Mouse (Mus musculus) bone marrow, adult 2 months (tissue): Measurements from ENCODE around the gene Wdr61. TPM values are rescaled to one million over a fixed set of nuclear protein-coding genes. Genes with fewer than 3 reads are reported as not detected.

ENCODE experiments used
- H3K27ac ChIP-seq: fragments of 200-500 bp; 2 replicates; pipeline ENCODE4 v1.5.1; 2012; ENCODE audit warnings: low read depth, mild to moderate bottlenecking, control low read depth, inconsistent platforms, low read length; ENCODE audit not compliant: control insufficient read depth, poor library complexity, insufficient read depth
- H3K4me1 ChIP-seq: fragments of 200-500 bp; 2 replicates; pipeline ENCODE4 v1.6.1; 2011; ENCODE audit warnings: low read length; ENCODE audit not compliant: control insufficient read depth, insufficient read depth
- H3K4me3 ChIP-seq: fragments of 200-500 bp; replicated peaks from 2 replicates; pipeline ENCODE3; 2011; ENCODE audit warnings: mild to moderate bottlenecking, low read depth, low read length, control low read depth; ENCODE audit not compliant: control insufficient read depth
- CTCF ChIP-seq: fragments of 200-500 bp; IDR thresholded peaks from 2 replicates; pipeline ENCODE4 v1.5.1; 2011; ENCODE audit warnings: low read length, control low read depth; ENCODE audit not compliant: control insufficient read depth, insufficient read depth
- POLR2A ChIP-seq: fragments of 200-500 bp; IDR thresholded peaks from 2 replicates; pipeline ENCODE4 v1.6.1; 2011; ENCODE audit warnings: low read depth, mild to moderate bottlenecking, control low read depth, low read length, borderline replicate concordance; ENCODE audit not compliant: control insufficient read depth
- WGBS: fragments of 180-500 bp; shearing (Covaris S2); methylation state at CpG from one replicate; pipeline ENCODE4 v1.1.7; 2018; 5-methylcytosine and 5-hydroxymethylcytosine counted together
- polyA plus RNA-seq: library from polyadenylated mRNA; stranded (reverse); fragments of >200 nt; gene quantifications from 2 replicates; pipeline ENCODE4 v1.2.4, GENCODE M21; 2011; ENCODE audit warnings: low replicate concordance; ENCODE audit not compliant: missing spikeins, insufficient read depth, insufficient read length

Wdr61 gene
- polyA plus RNA-seq, 1 experiment = 28.3 TPM

GRCm38 (mm10) chr9:54708085-54708484 lies 26.2 kb downstream of the Wdr61 start:
- WGBS = 83% methylated on average over 5 of the region's 5 CpGs
- Histone ChIP-seq H3K27ac (no peak overlapping the region), H3K4me1 (no peaks in the 10 kb centered on the region; the same call in 1 of the 2 replicates), H3K4me3 (no peak overlapping the region)
- TF ChIP-seq CTCF (no peak), POLR2A (no peak)

- TF ChIP-seq CTCF (no peak), POLR2A (no peak)
- Histone ChIP-seq H3K4me3 (no peak overlapping the region), H3K4me1 (no peaks in the 10 kb centered on the region; the same call in 1 of the 2 replicates), H3K27ac (no peak overlapping the region)
- WGBS = 79% methylated on average over 8 of the region's 8 CpGs
These were observed 26.9 kb downstream of the Wdr61 start for GRCm38 (mm10) chr9:54707288-54707999.

- Histone ChIP-seq H3K4me3 (no peak overlapping the region), H3K4me1 (no peaks in the 10 kb centered on the region; the same call in 1 of the 2 replicates), H3K27ac (no peak overlapping the region)
- WGBS = 53% methylated on average over 1 of the region's 1 CpGs
- TF ChIP-seq POLR2A = no peak
- TF ChIP-seq CTCF = no peak
These were observed 28.8 kb downstream of the Wdr61 start for GRCm38 (mm10) chr9:54705561-54705960.

- 52% methylated on average over 5 of the region's 5 CpGs for WGBS
- H3K4me1 ChIP-seq = no peaks in the 10 kb centered on the region; the same call in 1 of the 2 replicates
- no peak overlapping the region for H3K4me3 ChIP-seq
These were observed 30.0 kb downstream of the Wdr61 start for GRCm38 (mm10) chr9:54704361-54704760.

GRCm38 (mm10) chr9:54702581-54702980 lies 31.7 kb downstream of the Wdr61 start:
- H3K27ac ChIP-seq = no peak overlapping the region
- H3K4me1 ChIP-seq = no peaks in the 10 kb centered on the region; the same call in 1 of the 2 replicates
- no peak for TF ChIP-seq POLR2A
- no peak for TF ChIP-seq CTCF
- H3K4me3 ChIP-seq = no peak overlapping the region
- WGBS = 93% methylated on average over 2 of the region's 2 CpGs

More at GRCm38 (mm10) chr9:54704361-54704760, 30.0 kb downstream of the Wdr61 start:
- TF ChIP-seq POLR2A (no peak), CTCF (no peak)
- no peak overlapping the region for H3K27ac ChIP-seq

- TF ChIP-seq POLR2A (no peak), CTCF (no peak)
- WGBS = 83% methylated on average over 7 of the region's 7 CpGs
- H3K4me3 ChIP-seq = peak overlapping the region; percentile 52
- H3K27ac ChIP-seq = no peak overlapping the region
- no peaks in the 10 kb centered on the region; the same call in 1 of the 2 replicates for H3K4me1 ChIP-seq
These were observed 33.6 kb downstream of the Wdr61 start for GRCm38 (mm10) chr9:54700746-54701145.

- peak overlapping the region; percentile 62 for H3K4me3 ChIP-seq
- 11% methylated on average over 9 of the region's 9 CpGs for WGBS
- no peaks in the 10 kb centered on the region; the same call in 1 of the 2 replicates for H3K4me1 ChIP-seq
- TF ChIP-seq CTCF (no peak), POLR2A (no peak)
- H3K27ac ChIP-seq = peak overlapping the region; percentile 78
These were observed 34.2 kb downstream of the Wdr61 start for GRCm38 (mm10) chr9:54700174-54700475.

- Histone ChIP-seq H3K4me3 (peak overlapping the region; percentile 62), H3K27ac (peak overlapping the region; percentile 78), H3K4me1 (no peaks in the 10 kb centered on the region; the same call in 1 of the 2 replicates)
- TF ChIP-seq CTCF = no peak
- TF ChIP-seq POLR2A = peak; percentile 66; the same call in 1 of the 2 replicates
- under 1% methylated on average over 92 of the region's 92 CpGs for WGBS
These were observed 34.8 kb downstream of the Wdr61 start for GRCm38 (mm10) chr9:54699345-54700173.
